Mouse (Mus musculus) midbrain, postnatal 0 days (tissue): Measurements from ENCODE around the gene Cdc42se1. TPM values are rescaled to one million over a fixed set of nuclear protein-coding genes. Genes with fewer than 3 reads are reported as not detected.

Source experiments
- ATAC-seq: fragments of 200-750 bp; cut with Nextera tagmentation; 2 replicates; pipeline ENCODE4 v1.8.0; 2017; ENCODE audit warnings: moderate number of reproducible peaks, mild to moderate bottlenecking, moderate TSS enrichment, moderate library complexity; ENCODE audit not compliant: low FRiP score
- DNase-seq: peaks from one replicate; pipeline ENCODE4 v3.0.0-alpha.2; 2015; ENCODE audit warnings: low spot score
- H3K27ac ChIP-seq: fragments of 300-500 bp; sonication (generic); 2 replicates; pipeline ENCODE4 v1.5.1; 2014; ENCODE audit warnings: low read depth, mild to moderate bottlenecking, low read length, mixed read lengths
- H3K27me3 ChIP-seq: fragments of 300-500 bp; sonication (generic); 2 replicates; pipeline ENCODE4 v1.6.1; 2014; ENCODE audit warnings: low read length, control low read depth, mixed read lengths; ENCODE audit not compliant: insufficient read depth
- H3K36me3 ChIP-seq: fragments of 300-500 bp; sonication (generic); 2 replicates; pipeline ENCODE4 v1.6.1; 2014; ENCODE audit warnings: low read length, control low read depth, mixed read lengths; ENCODE audit not compliant: insufficient read depth
- H3K4me1 ChIP-seq: fragments of 300-500 bp; sonication (generic); 2 replicates; pipeline ENCODE4 v1.6.1; 2014; ENCODE audit warnings: mild to moderate bottlenecking, control low read depth, antibody characterized with exemption, low read length, mixed read lengths; ENCODE audit not compliant: insufficient read depth
- H3K4me2 ChIP-seq: fragments of 300-500 bp; sonication (generic); 2 replicates; pipeline ENCODE4 v1.6.1; 2014; ENCODE audit warnings: low read depth, mild to moderate bottlenecking, low read length, mixed read lengths; ENCODE audit not compliant: poor library complexity, severe bottlenecking
- H3K4me3 ChIP-seq: fragments of 300-500 bp; sonication (generic); 2 replicates; pipeline ENCODE4 v1.5.1; 2014; ENCODE audit warnings: low read depth, mild to moderate bottlenecking, low read length, moderate library complexity
- H3K9ac ChIP-seq: fragments of 300-500 bp; sonication (generic); replicated peaks from 2 replicates; pipeline ENCODE4 v1.6.1; 2014; ENCODE audit warnings: mild to moderate bottlenecking, low read length, moderate library complexity, mixed read lengths; ENCODE audit not compliant: poor library complexity, severe bottlenecking
- H3K9me3 ChIP-seq: fragments of 300-500 bp; sonication (generic); 2 replicates; pipeline ENCODE4 v1.6.1; 2016; ENCODE audit warnings: low read length, control low read depth
- CTCF ChIP-seq: IDR thresholded peaks from 2 replicates; pipeline ENCODE4 v1.5.1; 2016; ENCODE audit warnings: antibody characterized with exemption, mild to moderate bottlenecking
- WGBS: fragments of 180-500 bp; shearing (Covaris S2); extraction: QIAGEN DNeasy Blood & Tissue Kit; methylation state at CpG from one replicate; pipeline ENCODE4 v1.1.7; 2014; 5-methylcytosine and 5-hydroxymethylcytosine counted together
- polyA plus RNA-seq: library from polyadenylated mRNA; unstranded; fragments of >200 nt; fragmentation: Nextera tagmentation; extraction: Ambion mirVana; gene quantifications from 2 replicates; pipeline ENCODE4 v1.2.1, GENCODE M21; 2015
- total RNA-seq: library from RNA; depleted of rRNA; stranded (reverse); fragments of >200 nt; gene quantifications from 2 replicates; pipeline ENCODE4 v1.2.3, GENCODE M21; 2014

The Cdc42se1 gene
- total and polyA plus RNA-seq, 2 experiments from 2014 or later: 40.9 to 54.7 TPM

DNA sequence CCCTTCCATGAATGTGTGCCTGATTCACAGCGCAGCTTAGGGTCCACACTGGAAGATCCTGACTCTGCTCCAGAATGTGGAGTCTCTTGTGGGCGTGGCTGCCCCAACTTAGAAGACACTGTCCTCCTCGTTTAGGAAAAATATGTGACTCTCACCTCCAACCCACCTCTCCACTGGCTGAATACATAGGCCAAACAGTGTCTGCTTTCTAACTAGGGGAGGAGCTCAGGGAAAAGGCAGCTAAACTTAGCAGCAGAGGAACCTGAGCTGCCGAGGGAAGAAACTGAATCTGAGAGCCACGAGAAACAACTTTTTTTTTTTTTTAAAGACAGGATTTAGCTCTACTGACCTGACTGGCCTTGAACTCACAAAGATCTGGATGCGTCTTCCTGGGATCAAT is 46.6 kb downstream of the Cdc42se1 start:
- Histone ChIP-seq H3K27me3 (no peaks in the 10 kb centered on the region), H3K9me3 (no peaks in the 10 kb centered on the region), H3K27ac (no peak overlapping the region), H3K4me1 (no peaks in the 10 kb centered on the region), H3K9ac (no peak overlapping the region), H3K4me2 (no peak overlapping the region), H3K4me3 (no peak overlapping the region), H3K36me3 (no peaks in the 10 kb centered on the region)
- WGBS: 86% methylated on average over 6 of the region's 6 CpGs
- ATAC-seq (no peak), DNase-seq (no peak)
- no peak for TF ChIP-seq CTCF

DNA sequence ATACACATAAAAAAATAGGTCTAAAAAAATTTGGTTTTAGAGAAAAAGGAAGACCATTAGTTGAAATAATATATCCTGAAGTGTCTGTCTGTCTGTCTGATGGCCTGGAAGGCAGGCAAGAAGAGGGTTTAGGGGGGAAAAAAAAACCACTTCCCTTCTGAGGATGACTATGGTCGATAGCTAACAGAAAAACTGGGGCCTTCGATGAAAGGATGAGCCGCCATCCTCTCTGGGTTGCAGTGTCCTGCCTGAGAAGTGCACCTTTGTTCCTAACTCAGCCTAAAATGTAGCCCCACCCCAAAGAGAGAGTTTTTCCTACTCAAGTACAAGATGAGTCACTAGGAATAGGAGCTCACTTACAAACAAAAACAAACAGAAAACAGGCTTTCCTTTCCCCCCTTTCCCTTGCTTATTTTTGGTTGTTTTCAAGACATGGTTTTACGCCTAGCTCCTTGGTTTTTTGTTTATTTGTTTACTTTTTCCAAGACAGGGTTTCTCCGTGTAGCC is 47.9 kb downstream of the Cdc42se1 start:
- 84% methylated on average over 5 of the region's 5 CpGs for WGBS
- H3K36me3 ChIP-seq: no peaks in the 10 kb centered on the region
- no peak overlapping the region for H3K4me2 ChIP-seq
- TF ChIP-seq CTCF: no peak
- no peaks in the 10 kb centered on the region for H3K27me3 ChIP-seq
- H3K9ac ChIP-seq: no peak overlapping the region
- H3K9me3 ChIP-seq: no peaks in the 10 kb centered on the region
- ATAC-seq (no peak), DNase-seq (no peak)
- no peak overlapping the region for H3K4me3 ChIP-seq
- H3K4me1 ChIP-seq: 0 out of 2 replicates have a peak, but pooled peaks cover 2% of the 10 kb centered on the region
- no peak overlapping the region for H3K27ac ChIP-seq

DNA sequence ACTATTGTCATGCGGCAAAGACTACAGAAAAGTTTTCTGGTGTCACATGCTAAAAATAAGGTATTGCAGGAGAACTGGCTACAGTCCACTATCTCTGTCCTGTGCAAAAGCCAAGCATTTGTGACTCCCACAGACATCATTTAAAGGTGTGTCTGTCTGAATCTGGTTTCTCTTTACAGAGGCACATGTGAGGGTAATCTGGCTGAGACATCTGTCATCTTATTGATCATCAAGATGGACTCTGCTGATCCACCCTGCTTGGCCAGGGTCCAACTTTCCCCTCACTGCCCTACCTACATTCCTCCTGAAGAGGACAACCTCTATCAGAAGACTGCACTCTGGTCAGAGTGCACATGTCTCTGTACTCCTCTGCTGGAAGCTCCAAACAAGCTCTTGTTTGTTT is 48.6 kb downstream of the Cdc42se1 start:
- WGBS: 93% methylated on average over 1 of the region's 1 CpGs
- no peaks in the 10 kb centered on the region for H3K27me3 ChIP-seq
- H3K4me1 ChIP-seq: 0 out of 2 replicates have a peak, but pooled peaks cover 2% of the 10 kb centered on the region
- no peak for DNase-seq
- no peak overlapping the region for H3K4me2 ChIP-seq
- TF ChIP-seq CTCF: no peak
- no peaks in the 10 kb centered on the region for H3K36me3 ChIP-seq
- ATAC-seq: no peak
- H3K9me3 ChIP-seq: no peaks in the 10 kb centered on the region
- no peak overlapping the region for H3K9ac ChIP-seq
- H3K27ac ChIP-seq: no peak overlapping the region
- H3K4me3 ChIP-seq: no peak overlapping the region

DNA sequence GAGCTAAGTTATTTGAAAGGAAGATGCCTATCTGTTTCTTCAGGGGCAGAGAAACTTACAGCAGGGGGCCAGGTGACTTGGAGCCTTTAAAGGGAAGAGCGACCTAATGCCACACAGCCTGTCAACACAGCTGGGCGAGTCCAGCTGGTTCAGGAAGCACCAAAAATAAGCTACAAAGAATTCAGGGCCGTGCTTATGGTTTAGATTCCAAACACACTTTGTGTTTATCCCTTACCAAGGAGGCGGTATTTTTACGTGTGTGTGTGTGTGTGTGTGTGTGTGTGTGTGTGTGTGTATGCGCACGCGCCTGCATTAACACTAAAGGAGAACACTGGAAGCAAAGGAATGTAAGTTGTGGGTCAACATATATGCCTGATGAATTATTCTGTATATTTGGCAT is 52.2 kb downstream of the Cdc42se1 start:
- H3K36me3 ChIP-seq: no peaks in the 10 kb centered on the region
- peak overlapping the region; percentile 93 for H3K9ac ChIP-seq
- peak; percentile 32 for DNase-seq
- no peak for ATAC-seq
- peak overlapping the region; percentile 73 for H3K4me3 ChIP-seq
- H3K27ac ChIP-seq: peak overlapping the region; percentile 87
- H3K4me2 ChIP-seq: peak overlapping the region; percentile 93
- TF ChIP-seq CTCF: peak; percentile 7
- H3K27me3 ChIP-seq: no peaks in the 10 kb centered on the region
- H3K9me3 ChIP-seq: no peaks in the 10 kb centered on the region
- peaks cover 9% of the 10 kb centered on the region; the same call in 1 of the 2 replicates for H3K4me1 ChIP-seq
- WGBS: 19% methylated on average over 8 of the region's 8 CpGs

DNA sequence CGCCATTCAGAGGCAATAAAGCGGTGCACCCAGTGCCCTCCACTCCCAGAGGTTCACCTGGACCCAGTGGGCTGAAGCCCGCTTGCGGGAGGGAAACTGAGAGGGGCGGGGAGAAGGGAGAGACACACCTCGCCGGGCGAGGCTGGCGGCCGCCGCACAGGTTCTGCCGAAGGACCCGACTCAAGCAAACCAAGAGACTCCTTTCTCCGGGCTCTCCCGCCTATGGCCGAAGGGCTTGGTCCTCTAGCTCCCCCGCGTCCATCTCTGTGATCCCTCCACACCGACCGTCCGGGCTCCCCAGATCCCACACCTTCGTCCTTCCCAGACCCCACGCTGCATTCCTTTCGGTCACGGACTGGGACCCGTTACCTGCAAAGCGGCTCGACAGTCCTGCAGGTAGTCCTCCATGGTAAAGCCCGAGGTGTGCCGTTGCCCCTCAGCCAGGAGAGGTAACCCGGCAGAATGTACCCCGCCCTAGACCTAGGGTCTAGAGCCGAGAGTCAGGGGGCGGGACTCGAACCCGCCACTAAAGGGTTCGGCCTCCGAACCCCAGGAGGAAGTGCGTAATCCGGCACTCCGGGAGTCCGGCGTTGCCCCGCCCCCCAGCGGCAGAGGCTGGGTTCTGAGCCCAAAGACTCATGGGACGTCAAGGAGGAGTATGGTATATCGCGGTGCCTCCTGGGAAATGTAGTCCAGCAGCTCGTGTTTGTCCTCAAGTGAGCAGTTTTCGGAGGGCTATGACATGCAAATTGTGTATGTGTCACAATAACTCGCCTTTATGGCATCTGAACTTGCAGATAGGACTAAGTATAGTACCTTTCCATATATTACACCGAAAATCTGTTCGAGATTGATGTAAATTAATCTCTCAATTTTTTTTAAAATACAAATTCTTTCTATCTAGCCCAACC is 52.9 kb downstream of the Cdc42se1 start, which contains the start of the genes Mindy1 and Prune1:
Mindy1 (plus strand) TSS at position 130 of the 911 bp plus-strand sequence.
Prune1 (minus strand) TSS at position 861 of the 911 bp plus-strand sequence.
- peak within 1 kb of the TSS; percentile 73 for H3K4me3 ChIP-seq
- peak within 1 kb of the TSS; percentile 93 for H3K4me2 ChIP-seq
- H3K4me1 ChIP-seq: peaks cover 9% of the 10 kb centered on the region; the same call in 1 of the 2 replicates
- WGBS: 1% methylated on average over 49 of the region's 53 CpGs
- ATAC-seq (peak; percentile 91), DNase-seq (peak; percentile 99)
- H3K36me3 ChIP-seq: no peaks in the 10 kb centered on the region
- peak; percentile 65 for TF ChIP-seq CTCF
- H3K9me3 ChIP-seq: no peaks in the 10 kb centered on the region
- no peaks in the 10 kb centered on the region for H3K27me3 ChIP-seq
- peak within 1 kb of the TSS; percentile 93 for H3K9ac ChIP-seq
- H3K27ac ChIP-seq: peak within 1 kb of the TSS; percentile 87
